Mouse (Mus musculus) ES-Bruce4 (cell line): Measurements from ENCODE around the gene Foxp4.

Experiments
- CTCF ChIP-seq: IDR thresholded peaks from one replicate; pipeline ENCODE4 v1.8.1; 2011; ENCODE audit warnings: low read depth, low read length
- POLR2A ChIP-seq: IDR thresholded peaks from one replicate; pipeline ENCODE4 v1.8.1; 2011; ENCODE audit warnings: low read length; ENCODE audit not compliant: insufficient read depth

GRCm38 (mm10) chr17:47834482-47834767, 90.0 kb downstream of the Foxp4 start, which contains the start of gene Mdfi:
- TF ChIP-seq POLR2A (no peak), CTCF (no peak)
